Mouse (Mus musculus): ENCODE data around the gene Phrf1. TPM values are rescaled to one million over a fixed set of nuclear protein-coding genes. Genes with fewer than 3 reads are reported as not detected.

The Phrf1 gene
- polyA plus RNA-seq, 1 experiment: 99.9 TPM

GRCm38 (mm10) chr7:141214310-141214709, 14.3 kb upstream of the Phrf1 start:
- H3K9me3 ChIP-seq (replicated peaks; ENCODE audit: control insufficient read depth, insufficient read depth, low read length, poor library complexity, severe bottlenecking): no peaks in the 10 kb centered on the region
- no peak overlapping the region for H3K4me3 ChIP-seq (ENCODE audit: low read depth, low read length)
- peak overlapping the region; percentile 86 for H3K27ac ChIP-seq (ENCODE audit: insufficient read depth, low read length)
- H3K9ac ChIP-seq (ENCODE audit: low read depth, poor library complexity, severe bottlenecking): no peak overlapping the region
- no peaks in the 10 kb centered on the region for H3K27me3 ChIP-seq (ENCODE audit: control insufficient read depth, insufficient read depth, low read length, poor library complexity, severe bottlenecking)
- TF ChIP-seq POLR2A (IDR thresholded peaks at IDR 0.05; ENCODE audit: insufficient read depth, low read length) (no peak), EP300 (IDR thresholded peaks at IDR 0.05; ENCODE audit: insufficient read depth, low read depth, low read length) (no peak), CTCF (IDR thresholded peaks at IDR 0.05; ENCODE audit: low read depth, low read length) (no peak)
- peaks cover 7% of the 10 kb centered on the region for H3K4me1 ChIP-seq (ENCODE audit: control insufficient read depth, insufficient read depth, low read length)
- 0 out of 2 replicates have a peak, but pooled peaks cover 5% of the 10 kb centered on the region for H3K36me3 ChIP-seq (ENCODE audit: control insufficient read depth, insufficient read depth, low read length, poor library complexity, severe bottlenecking)

- Histone ChIP-seq H3K9ac (ENCODE audit: low read depth, poor library complexity, severe bottlenecking) (peak within 1 kb of the TSS; percentile 50), H3K4me3 (ENCODE audit: low read depth, low read length) (peak within 1 kb of the TSS; percentile 90), H3K36me3 (ENCODE audit: control insufficient read depth, insufficient read depth, low read length, poor library complexity, severe bottlenecking) (0 out of 2 replicates have a peak, but pooled peaks cover 5% of the 10 kb centered on the region), H3K27me3 (ENCODE audit: control insufficient read depth, insufficient read depth, low read length, poor library complexity, severe bottlenecking) (no peaks in the 10 kb centered on the region), H3K9me3 (replicated peaks; ENCODE audit: control insufficient read depth, insufficient read depth, low read length, poor library complexity, severe bottlenecking) (no peaks in the 10 kb centered on the region), H3K4me1 (ENCODE audit: control insufficient read depth, insufficient read depth, low read length) (peaks cover 10% of the 10 kb centered on the region), H3K27ac (ENCODE audit: insufficient read depth, low read length) (peak within 1 kb of the TSS; percentile 86)
- TF ChIP-seq POLR2A (IDR thresholded peaks at IDR 0.05; ENCODE audit: insufficient read depth, low read length): peak; percentile 46
- TF ChIP-seq CTCF (IDR thresholded peaks at IDR 0.05; ENCODE audit: low read depth, low read length): no peak
- TF ChIP-seq EP300 (IDR thresholded peaks at IDR 0.05; ENCODE audit: insufficient read depth, low read depth, low read length): peak; percentile 61; the same call in 1 of the 2 replicates
Measured at GRCm38 (mm10) chr7:141215101-141215879, 13.3 kb upstream of the Phrf1 start, which contains the start of gene Rassf7. TSS of gene Rassf7 (plus strand) at chr7:141215860.

- no peaks in the 10 kb centered on the region for H3K27me3 ChIP-seq (ENCODE audit: control insufficient read depth, insufficient read depth, low read length, poor library complexity, severe bottlenecking)
- H3K9me3 ChIP-seq (replicated peaks; ENCODE audit: control insufficient read depth, insufficient read depth, low read length, poor library complexity, severe bottlenecking): no peaks in the 10 kb centered on the region
- peaks cover 10% of the 10 kb centered on the region for H3K4me1 ChIP-seq (ENCODE audit: control insufficient read depth, insufficient read depth, low read length)
- H3K36me3 ChIP-seq (ENCODE audit: control insufficient read depth, insufficient read depth, low read length, poor library complexity, severe bottlenecking): 0 out of 2 replicates have a peak, but pooled peaks cover 5% of the 10 kb centered on the region
- peak overlapping the region; percentile 37; the same call in 1 of the 2 replicates for H3K27ac ChIP-seq (ENCODE audit: insufficient read depth, low read length)
- peak overlapping the region; percentile 90 for H3K4me3 ChIP-seq (ENCODE audit: low read depth, low read length)
- TF ChIP-seq CTCF (IDR thresholded peaks at IDR 0.05; ENCODE audit: low read depth, low read length) (no peak), POLR2A (IDR thresholded peaks at IDR 0.05; ENCODE audit: insufficient read depth, low read length) (peak; percentile 22)
- peak overlapping the region; percentile 50 for H3K9ac ChIP-seq (ENCODE audit: low read depth, poor library complexity, severe bottlenecking)
Measured at GRCm38 (mm10) chr7:141215880-141216733, 12.5 kb upstream of the Phrf1 start.

DNA sequence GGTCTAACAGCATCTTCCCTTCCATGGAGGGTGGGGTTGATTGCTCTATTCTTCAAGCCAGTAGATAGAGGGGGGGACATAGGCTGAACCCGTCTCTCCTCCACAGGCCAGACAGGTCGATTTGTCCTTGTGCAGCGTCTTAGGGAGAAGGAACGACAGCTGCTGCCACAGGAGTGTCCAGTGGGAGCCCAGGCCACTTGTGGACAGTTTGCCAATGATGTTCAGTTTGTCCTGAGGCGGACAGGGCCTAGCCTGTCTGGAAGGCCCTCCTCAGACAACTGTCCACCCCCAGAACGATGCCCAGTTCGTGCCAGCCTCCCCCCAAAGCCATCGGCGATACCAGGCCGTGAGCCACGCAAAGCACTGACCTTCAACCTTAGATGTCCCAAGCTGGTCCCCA, 11.7 kb upstream of the Phrf1 start:
- TF ChIP-seq EP300 (IDR thresholded peaks at IDR 0.05; ENCODE audit: insufficient read depth, low read depth, low read length): no peak
- no peak for TF ChIP-seq CTCF (IDR thresholded peaks at IDR 0.05; ENCODE audit: low read depth, low read length)
- no peak for TF ChIP-seq POLR2A (IDR thresholded peaks at IDR 0.05; ENCODE audit: insufficient read depth, low read length)
- H3K9me3 ChIP-seq (replicated peaks; ENCODE audit: control insufficient read depth, insufficient read depth, low read length, poor library complexity, severe bottlenecking): no peaks in the 10 kb centered on the region
- H3K36me3 ChIP-seq (ENCODE audit: control insufficient read depth, insufficient read depth, low read length, poor library complexity, severe bottlenecking): 0 out of 2 replicates have a peak, but pooled peaks cover 5% of the 10 kb centered on the region
- 0 out of 2 replicates have a peak overlapping the region, but pooled peaks have one; percentile 50 for H3K9ac ChIP-seq (ENCODE audit: low read depth, poor library complexity, severe bottlenecking)
- peaks cover 10% of the 10 kb centered on the region for H3K4me1 ChIP-seq (ENCODE audit: control insufficient read depth, insufficient read depth, low read length)
- H3K27ac ChIP-seq (ENCODE audit: insufficient read depth, low read length): no peak overlapping the region
- peak overlapping the region; percentile 90 for H3K4me3 ChIP-seq (ENCODE audit: low read depth, low read length)
- no peaks in the 10 kb centered on the region for H3K27me3 ChIP-seq (ENCODE audit: control insufficient read depth, insufficient read depth, low read length, poor library complexity, severe bottlenecking)

DNA sequence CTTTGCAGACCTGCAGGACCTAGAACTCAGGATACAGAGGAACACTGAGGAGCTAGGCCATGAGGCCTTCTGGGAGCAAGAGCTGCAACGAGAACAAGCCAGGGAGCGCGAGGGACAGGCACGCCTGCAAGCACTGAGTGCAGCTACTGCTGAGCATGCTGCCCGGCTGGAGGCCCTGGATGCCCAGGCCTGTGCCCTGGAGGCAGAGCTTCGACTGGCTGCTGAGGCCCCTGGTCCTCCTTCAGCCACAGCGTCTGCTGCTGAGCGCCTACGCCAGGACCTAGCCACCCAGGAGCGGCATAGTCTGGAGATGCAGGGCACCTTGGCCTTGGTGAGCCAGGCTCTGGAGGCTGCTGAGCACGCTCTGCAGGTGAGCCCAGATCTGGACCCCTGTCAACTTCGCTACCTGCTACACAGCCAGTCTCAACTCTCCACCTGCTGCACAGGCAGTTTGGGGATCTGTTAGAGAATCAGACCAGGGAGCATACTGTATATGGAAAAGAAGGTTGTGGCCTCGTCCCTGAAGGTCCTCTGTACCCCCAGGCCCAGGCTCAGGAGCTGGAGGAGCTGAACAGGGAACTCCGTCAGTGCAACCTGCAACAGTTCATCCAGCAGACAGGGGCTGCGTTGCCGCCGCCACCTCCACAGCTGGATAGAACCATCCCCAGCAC, 11.1 kb upstream of the Phrf1 start:
- H3K9ac ChIP-seq (ENCODE audit: low read depth, poor library complexity, severe bottlenecking): no peak overlapping the region
- H3K36me3 ChIP-seq (ENCODE audit: control insufficient read depth, insufficient read depth, low read length, poor library complexity, severe bottlenecking): 0 out of 2 replicates have a peak, but pooled peaks cover 5% of the 10 kb centered on the region
- no peaks in the 10 kb centered on the region for H3K27me3 ChIP-seq (ENCODE audit: control insufficient read depth, insufficient read depth, low read length, poor library complexity, severe bottlenecking)
- no peak for TF ChIP-seq POLR2A (IDR thresholded peaks at IDR 0.05; ENCODE audit: insufficient read depth, low read length)
- no peaks in the 10 kb centered on the region for H3K9me3 ChIP-seq (replicated peaks; ENCODE audit: control insufficient read depth, insufficient read depth, low read length, poor library complexity, severe bottlenecking)
- no peak overlapping the region for H3K4me3 ChIP-seq (ENCODE audit: low read depth, low read length)
- no peak overlapping the region for H3K27ac ChIP-seq (ENCODE audit: insufficient read depth, low read length)
- peaks cover 10% of the 10 kb centered on the region for H3K4me1 ChIP-seq (ENCODE audit: control insufficient read depth, insufficient read depth, low read length)
